Mouse (Mus musculus) large intestine, adult 2 months (tissue): ENCODE data around the gene 2410002F23Rik. TPM values are rescaled to one million over a fixed set of nuclear protein-coding genes. Genes with fewer than 3 reads are reported as not detected.
"Not testable (repeated sequence)": the region's sequence is repeated elsewhere in the genome, so short reads cannot be mapped to it uniquely, and the experiment has no call there.

Experiments used
- DNase-seq: peaks from one replicate; pipeline ENCODE4 v3.0.0-alpha.2; 2012; ENCODE audit warnings: low read depth, low spot score
- WGBS: fragments of 180-500 bp; shearing (Covaris S2); methylation state at CpG from one replicate; pipeline ENCODE4 v1.1.7; 2018; 5-methylcytosine and 5-hydroxymethylcytosine counted together
- polyA plus RNA-seq: library from polyadenylated mRNA; depleted of rRNA; stranded (reverse); fragments of >200 nt; gene quantifications from 2 replicates; pipeline ENCODE4 v1.2.3, GENCODE M21; 2012; rRNA removed

2410002F23Rik gene
- polyA plus RNA-seq, result 57.0 and 72.3 TPM in 2 replicates

GRCm38 (mm10) chr7:44246055-44246983 is at the start of gene 2410002F23Rik, which contains the start of gene 1700028J19Rik:
Gene 2410002F23Rik (plus strand): TSS chr7:44246722.
Gene 1700028J19Rik (minus strand): TSS chr7:44246695.
- WGBS, result under 1% methylated on average over 62 of the region's 62 CpGs
- DNase-seq, result peak; percentile 67

GRCm38 (mm10) chr7:44197891-44198290 is 48.6 kb upstream of the 2410002F23Rik start, which contains the start of gene Klk1b3:
Gene Klk1b3 (plus strand): TSS chr7:44198191.
- no peak for DNase-seq
- WGBS, result 26% methylated on average over 3 of the region's 3 CpGs

- 13% methylated on average over 3 of the region's 3 CpGs for WGBS
- not testable (repeated sequence) for DNase-seq
These were observed 39.4 kb upstream of the 2410002F23Rik start, which contains the start of gene Klk1b4 for GRCm38 (mm10) chr7:44207135-44207534. Gene Klk1b4 (plus strand): TSS chr7:44207435.

- WGBS, result 88% methylated on average over 3 of the region's 3 CpGs
- no peak for DNase-seq
These were observed 38.2 kb upstream of the 2410002F23Rik start for GRCm38 (mm10) chr7:44208307-44208706.

- WGBS, result 67% methylated on average over 1 of the region's 1 CpGs
- no peak for DNase-seq
These were observed 30.9 kb upstream of the 2410002F23Rik start, which contains the start of gene Klk1b5 for GRCm38 (mm10) chr7:44215645-44216044. Gene Klk1b5 (plus strand): TSS chr7:44215945.

DNA sequence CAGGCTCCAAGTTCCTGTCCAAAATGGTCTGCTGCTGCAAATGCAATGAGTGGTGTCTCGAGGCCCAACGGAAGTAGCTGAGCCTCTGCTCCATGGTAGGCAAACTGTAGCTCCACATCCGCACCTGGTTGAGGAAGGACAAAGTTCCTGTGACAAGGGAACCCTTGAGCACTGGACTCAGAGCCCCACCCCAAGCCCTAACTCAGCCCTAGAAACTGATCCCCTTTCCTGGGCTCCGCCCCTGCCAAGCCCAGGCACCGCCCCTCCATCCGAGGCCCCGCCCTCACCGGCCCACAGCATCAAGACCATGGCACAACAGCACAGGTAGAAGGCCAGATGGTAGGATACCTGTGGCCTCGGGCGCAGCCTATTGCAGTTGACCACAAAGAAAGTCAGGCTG is 24.9 kb upstream of the 2410002F23Rik start:
- peak; percentile 57 for DNase-seq
- 37% methylated on average over 10 of the region's 10 CpGs for WGBS

DNA sequence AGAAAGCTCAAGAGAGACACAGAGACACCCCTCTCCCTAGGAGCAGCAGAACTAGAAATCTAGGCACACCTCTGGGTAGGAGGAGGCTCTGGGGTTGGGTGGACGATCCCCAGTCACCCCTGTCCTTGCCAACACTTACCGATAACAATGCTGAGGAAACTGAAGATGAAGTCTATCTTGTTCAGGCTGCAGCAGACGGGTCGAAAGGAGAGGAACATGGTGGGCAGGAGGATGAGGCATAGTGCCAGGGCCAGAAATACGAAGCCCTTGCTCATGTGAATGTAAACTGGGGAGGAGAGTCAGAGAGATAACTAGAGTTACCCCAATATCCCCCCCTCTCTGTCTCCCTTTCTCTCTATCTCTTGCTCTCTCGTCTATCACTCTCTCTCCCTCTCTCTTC is 24.2 kb upstream of the 2410002F23Rik start:
- DNase-seq, result not testable (repeated sequence)
- 82% methylated on average over 6 of the region's 6 CpGs for WGBS

GRCm38 (mm10) chr7:44225076-44225475 is 21.4 kb upstream of the 2410002F23Rik start, which contains the start of gene Klk1:
Gene Klk1 (plus strand): TSS chr7:44225360.
- WGBS, result 19% methylated on average over 1 of the region's 1 CpGs
- peak; percentile 42 for DNase-seq

GRCm38 (mm10) chr7:44235909-44236308 is 10.6 kb upstream of the 2410002F23Rik start, which contains the start of gene Gm36864:
Gene Gm36864 (plus strand): TSS chr7:44236177.
- WGBS, result 39% methylated on average over 3 of the region's 3 CpGs
- no peak for DNase-seq

GRCm38 (mm10) chr7:44239913-44240312 is 6.6 kb upstream of the 2410002F23Rik start:
- 49% methylated on average over 2 of the region's 2 CpGs for WGBS
- no peak for DNase-seq

- WGBS, result 40% methylated on average over 1 of the region's 1 CpGs
- no peak for DNase-seq
These were observed 5.8 kb upstream of the 2410002F23Rik start for GRCm38 (mm10) chr7:44240712-44241111.

- WGBS, result 71% methylated on average over 2 of the region's 2 CpGs
- no peak for DNase-seq
These were observed 5.4 kb upstream of the 2410002F23Rik start for GRCm38 (mm10) chr7:44241163-44241562.

DNA sequence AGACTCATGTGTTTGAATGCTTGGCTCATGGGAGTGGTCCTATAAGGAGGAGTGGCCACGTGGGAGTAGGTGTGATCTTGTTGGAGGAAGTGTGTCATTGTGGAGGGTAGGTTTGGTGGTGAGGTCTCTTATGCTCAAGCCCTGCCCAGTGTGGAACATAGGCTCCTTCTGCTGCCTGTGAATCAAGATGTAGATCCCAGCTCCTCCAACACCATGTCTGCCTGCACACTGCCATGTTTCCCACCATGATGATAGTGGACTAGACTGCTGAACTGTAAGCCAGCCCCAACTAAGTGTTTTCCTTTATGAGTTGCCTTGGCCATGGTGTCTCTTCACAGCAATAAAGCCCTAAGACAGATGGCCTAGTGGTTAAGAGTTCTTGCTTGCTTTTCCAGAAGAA is 2.4 kb upstream of the 2410002F23Rik start:
- no peak for DNase-seq
- WGBS, result 53% methylated on average over 1 of the region's 1 CpGs

DNA sequence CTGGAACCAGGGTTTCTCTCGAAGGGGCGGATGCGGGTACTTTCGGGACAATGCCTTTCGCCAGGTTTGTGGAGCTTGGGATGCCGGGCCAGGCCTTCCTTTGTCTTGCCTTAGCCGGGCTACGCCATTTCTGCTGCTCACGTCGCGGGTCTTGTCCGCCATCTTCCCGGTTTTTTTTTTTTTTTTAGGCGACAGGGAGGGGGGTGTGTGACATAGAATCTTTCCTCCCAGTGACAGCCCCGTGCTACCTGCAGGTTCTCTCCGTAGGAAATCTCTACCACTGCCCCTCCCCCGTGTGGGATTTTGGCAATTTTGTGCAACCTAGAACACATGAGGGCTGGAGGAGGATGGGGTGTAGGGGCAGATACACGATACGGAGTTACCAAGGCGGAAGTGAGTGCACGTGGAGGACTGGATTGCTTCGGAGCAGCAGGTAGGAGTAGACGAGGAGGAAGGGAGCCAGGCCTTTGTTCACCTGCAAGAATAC is 505 bp downstream of the 2410002F23Rik start:
- no peak for DNase-seq
- WGBS, result 1% methylated on average over 23 of the region's 23 CpGs

- 47% methylated on average over 2 of the region's 2 CpGs for WGBS
- no peak for DNase-seq
These were observed 1.4 kb downstream of the 2410002F23Rik start for GRCm38 (mm10) chr7:44247971-44248370.

GRCm38 (mm10) chr7:44249248-44249647 is 2.7 kb downstream of the 2410002F23Rik start:
- DNase-seq, result no peak
- WGBS, result 81% methylated on average over 4 of the region's 4 CpGs

- 86% methylated on average over 17 of the region's 17 CpGs for WGBS
These were observed 4.3 kb downstream of the 2410002F23Rik start for GRCm38 (mm10) chr7:44250732-44251275.

GRCm38 (mm10) chr7:44253023-44253616 is 6.6 kb downstream of the 2410002F23Rik start:
- 66% methylated on average over 15 of the region's 15 CpGs for WGBS

More at GRCm38 (mm10) chr7:44250732-44251275, 4.3 kb downstream of the 2410002F23Rik start:
- DNase-seq, result not testable (repeated sequence)

GRCm38 (mm10) chr7:44254930-44255329 is 8.4 kb downstream of the 2410002F23Rik start:
- WGBS, result 57% methylated on average over 6 of the region's 6 CpGs
- DNase-seq, result no peak

More at GRCm38 (mm10) chr7:44253023-44253616, 6.6 kb downstream of the 2410002F23Rik start:
- no peak for DNase-seq

DNA sequence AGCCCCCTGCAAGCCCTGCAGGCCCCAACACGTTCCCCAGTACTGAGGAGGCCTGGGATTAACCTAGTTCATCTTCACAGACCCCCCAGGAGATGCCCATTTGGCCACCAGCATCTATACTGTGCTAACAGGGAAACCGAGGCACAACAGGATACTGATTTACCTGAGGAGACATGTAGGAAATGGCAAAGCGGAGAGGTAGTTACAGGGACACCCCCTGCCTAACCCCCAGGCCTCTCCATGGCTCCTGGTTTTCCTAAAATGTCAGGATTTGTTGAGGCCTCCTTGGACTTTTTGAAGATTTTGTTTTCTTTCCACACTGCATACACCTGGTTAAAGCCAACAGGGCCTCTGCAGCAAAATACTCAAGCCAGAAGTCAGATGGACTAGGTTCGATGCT is 10.8 kb downstream of the 2410002F23Rik start, which contains the start of gene Acp4:
TSS of gene Acp4 (minus strand) at position 101 of the 400 bp plus-strand sequence.
- WGBS, result 72% methylated on average over 4 of the region's 4 CpGs

More for the DNA sequence above, 10.8 kb downstream of the 2410002F23Rik start, which contains the start of gene Acp4:
- DNase-seq, result no peak
